Mouse (Mus musculus): ENCODE results near the gene Aunip. TPM values are rescaled to one million over a fixed set of nuclear protein-coding genes. Genes with fewer than 3 reads are reported as not detected.

The Aunip gene
- polyA plus RNA-seq, 2 experiments: 7.6 to 21.0 TPM

- no peaks in the 10 kb centered on the region for H3K9me3 ChIP-seq (ENCODE audit: control insufficient read depth, low read length)
- DNase-seq (ENCODE audit: low read depth in 3 of 3, low spot score in 3 of 3): no peak
- TF ChIP-seq CTCF (IDR thresholded peaks at IDR 0.05; ENCODE audit: low read depth): no peak
- no peak for TF ChIP-seq EP300 (IDR thresholded peaks at IDR 0.05; ENCODE audit: low read depth)
- no peak overlapping the region for H3K27ac ChIP-seq
- H3K4me2 ChIP-seq (ENCODE audit: low read depth): no peak overlapping the region
- peaks cover 6% of the 10 kb centered on the region in 2 experiments for H3K4me1 ChIP-seq (replicated peaks; ENCODE audit: control insufficient read depth in 2 of 2, insufficient read depth in 2 of 2, low read length in 1 of 2)
- ATAC-seq (ENCODE audit: insufficient read depth): no peak
- H3K9ac ChIP-seq (replicated peaks): no peak overlapping the region
- H3K27me3 ChIP-seq (ENCODE audit: control insufficient read depth, insufficient read depth, low read length): no peaks in the 10 kb centered on the region
- H3K36me3 ChIP-seq (replicated peaks; ENCODE audit: control insufficient read depth, insufficient read depth, low read depth): no peaks in the 10 kb centered on the region
- 71% methylated on average over 10 of the region's 10 CpGs for WGBS (ENCODE audit: insufficient replicate concordance)
- no peak overlapping the region for H3K4me3 ChIP-seq (ENCODE audit: insufficient read depth in 1 of 2, low read depth in 2 of 2, low read length in 2 of 2)
Observed at GRCm38 (mm10) chr4:134538997-134539580, 28.3 kb downstream of the Aunip start.

- Histone ChIP-seq H3K27me3 (ENCODE audit: control insufficient read depth, insufficient read depth, low read length) (no peaks in the 10 kb centered on the region), H3K36me3 (replicated peaks; ENCODE audit: control insufficient read depth, insufficient read depth, low read depth) (no peaks in the 10 kb centered on the region), H3K4me3 (ENCODE audit: insufficient read depth in 1 of 2, low read depth in 2 of 2, low read length in 2 of 2) (no peak overlapping the region), H3K9me3 (ENCODE audit: control insufficient read depth, low read length) (no peaks in the 10 kb centered on the region), H3K9ac (replicated peaks) (no peak overlapping the region), H3K4me2 (ENCODE audit: low read depth) (no peak overlapping the region), H3K27ac (no peak overlapping the region), H3K4me1 (replicated peaks; ENCODE audit: control insufficient read depth in 2 of 2, insufficient read depth in 2 of 2, low read length in 1 of 2) (no peaks in the 10 kb centered on the region; a peak in 1 of 4 replicates)
- TF ChIP-seq CTCF (IDR thresholded peaks at IDR 0.05; ENCODE audit: low read depth): no peak
- no peak for TF ChIP-seq EP300 (IDR thresholded peaks at IDR 0.05; ENCODE audit: low read depth)
- WGBS (ENCODE audit: insufficient replicate concordance): 72% methylated on average over 9 of the region's 9 CpGs
- ATAC-seq (ENCODE audit: insufficient read depth) (no peak), DNase-seq (ENCODE audit: low read depth in 3 of 3, low spot score in 3 of 3) (no peak)
Observed at GRCm38 (mm10) chr4:134542726-134543125, 31.9 kb downstream of the Aunip start.

GRCm38 (mm10) chr4:134543261-134543660 lies 32.5 kb downstream of the Aunip start:
- Histone ChIP-seq H3K27ac (no peak overlapping the region), H3K27me3 (ENCODE audit: control insufficient read depth, insufficient read depth, low read length) (no peaks in the 10 kb centered on the region), H3K9ac (replicated peaks) (no peak overlapping the region), H3K4me3 (ENCODE audit: insufficient read depth in 1 of 2, low read depth in 2 of 2, low read length in 2 of 2) (no peak overlapping the region), H3K4me1 (replicated peaks; ENCODE audit: control insufficient read depth in 2 of 2, insufficient read depth in 2 of 2, low read length in 1 of 2) (peaks cover 0 to 3% of the 10 kb centered on the region in 2 experiments; a peak in 1 of 4 replicates), H3K4me2 (ENCODE audit: low read depth) (no peak overlapping the region), H3K36me3 (replicated peaks; ENCODE audit: control insufficient read depth, insufficient read depth, low read depth) (no peaks in the 10 kb centered on the region), H3K9me3 (ENCODE audit: control insufficient read depth, low read length) (no peaks in the 10 kb centered on the region)
- peak; percentile 61 to 70 (median 61) for DNase-seq (ENCODE audit: low read depth in 3 of 3, low spot score in 3 of 3)
- ATAC-seq (ENCODE audit: insufficient read depth): peak; percentile 44; the same call in 1 of the 2 replicates
- TF ChIP-seq CTCF (IDR thresholded peaks at IDR 0.05; ENCODE audit: low read depth) (peak; percentile 97), EP300 (IDR thresholded peaks at IDR 0.05; ENCODE audit: low read depth) (no peak)
- WGBS (ENCODE audit: insufficient replicate concordance): 3% methylated on average over 5 of the region's 5 CpGs

GRCm38 (mm10) chr4:134546814-134547705 lies 36.3 kb downstream of the Aunip start:
- H3K4me1 ChIP-seq (replicated peaks; ENCODE audit: control insufficient read depth in 2 of 2, insufficient read depth in 2 of 2, low read length in 1 of 2): peaks cover 4 to 12% of the 10 kb centered on the region in 2 experiments; a peak in 3 of 4 replicates
- H3K4me2 ChIP-seq (ENCODE audit: low read depth): no peak overlapping the region
- no peaks in the 10 kb centered on the region for H3K27me3 ChIP-seq (ENCODE audit: control insufficient read depth, insufficient read depth, low read length)
- peaks cover 3% of the 10 kb centered on the region; the same call in 1 of the 2 replicates for H3K9me3 ChIP-seq (ENCODE audit: control insufficient read depth, low read length)
- no peak for TF ChIP-seq CTCF (IDR thresholded peaks at IDR 0.05; ENCODE audit: low read depth)
- no peak for TF ChIP-seq EP300 (IDR thresholded peaks at IDR 0.05; ENCODE audit: low read depth)
- no peaks in the 10 kb centered on the region for H3K36me3 ChIP-seq (replicated peaks; ENCODE audit: control insufficient read depth, insufficient read depth, low read depth)
- no peak overlapping the region for H3K27ac ChIP-seq
- ATAC-seq (ENCODE audit: insufficient read depth): no peak
- WGBS (ENCODE audit: insufficient replicate concordance): 64% methylated on average over 9 of the region's 9 CpGs
- H3K9ac ChIP-seq (replicated peaks): no peak overlapping the region
- DNase-seq (ENCODE audit: low read depth in 3 of 3, low spot score in 3 of 3): no peak
- no peak overlapping the region for H3K4me3 ChIP-seq (ENCODE audit: insufficient read depth in 1 of 2, low read depth in 2 of 2, low read length in 2 of 2)
